Mouse (Mus musculus) spleen, embryonic (tissue): ENCODE measurements at regions not wholly inside any gene's neighbourhood (a gene's known extent, or its start where the extent isn't known, plus 50 kb on each side); places are given as distances from the start of the nearest gene placed in this dataset.
"Not testable (repeated sequence)": the region's sequence is repeated elsewhere in the genome, so short reads cannot be mapped to it uniquely, and the experiment has no call there.

Source experiments
- CTCF ChIA-PET: fragments of 350-600 bp; sonication (Branson Sonifier 250); formaldehyde crosslinking; loops from one replicate; lab custom pipeline; 2022; lab: Charles Lee

DNA sequence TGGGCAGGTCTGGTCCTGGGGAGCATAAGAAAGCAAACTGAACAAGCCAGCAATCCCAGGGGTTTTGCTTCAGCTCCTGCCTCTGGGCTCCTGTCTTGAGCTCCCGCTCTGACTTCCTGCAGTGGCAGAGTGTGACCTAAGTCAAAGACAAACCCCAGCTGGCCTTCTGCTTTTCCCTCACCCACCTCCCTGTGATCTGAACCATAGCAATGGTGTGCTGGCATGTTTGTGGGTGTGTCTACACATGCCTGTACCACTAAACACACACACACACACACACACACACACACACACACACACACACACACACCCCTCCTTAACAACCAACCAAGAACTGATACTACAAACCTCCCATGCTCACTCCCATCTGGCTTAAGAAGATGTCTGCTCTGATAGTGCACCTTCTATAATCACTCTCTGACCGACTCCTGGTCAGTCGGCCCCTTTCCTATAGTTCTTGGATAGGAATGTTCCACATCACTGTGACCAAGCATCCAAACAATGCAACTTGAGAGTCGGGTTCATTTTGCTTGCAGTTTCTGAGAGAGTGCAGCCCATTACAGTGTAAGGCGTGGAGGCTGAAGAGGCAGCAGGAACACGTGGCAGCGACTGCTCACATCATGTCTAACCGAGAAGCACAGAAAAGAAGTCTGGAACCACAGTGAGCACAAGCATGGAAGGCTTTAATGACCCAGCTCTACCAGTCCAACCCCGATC is 134.4 kb downstream of the Tcp10c start:
- CTCF ChIA-PET, result no interaction called here

DNA sequence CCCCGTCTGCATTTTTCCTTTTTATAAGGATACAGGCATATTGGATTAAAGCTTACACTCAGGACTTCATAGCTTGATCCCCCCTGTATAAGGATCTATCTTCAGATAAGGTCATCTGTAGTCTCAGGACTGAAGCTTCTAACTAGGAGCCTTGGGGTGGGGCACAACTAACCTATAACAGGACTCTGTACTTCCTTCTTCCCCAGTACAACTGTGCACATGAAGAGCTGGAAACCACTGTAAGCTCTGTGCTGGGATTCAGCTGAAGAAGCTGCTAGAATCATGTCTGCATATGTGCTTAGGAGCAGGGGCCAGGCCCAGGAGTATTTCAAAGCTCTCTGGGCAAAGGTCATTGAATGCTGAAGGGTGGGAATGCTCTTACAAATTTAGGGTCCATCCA is 137.9 kb downstream of the Tcp10c start:
- CTCF ChIA-PET, result not testable (repeated sequence)

DNA sequence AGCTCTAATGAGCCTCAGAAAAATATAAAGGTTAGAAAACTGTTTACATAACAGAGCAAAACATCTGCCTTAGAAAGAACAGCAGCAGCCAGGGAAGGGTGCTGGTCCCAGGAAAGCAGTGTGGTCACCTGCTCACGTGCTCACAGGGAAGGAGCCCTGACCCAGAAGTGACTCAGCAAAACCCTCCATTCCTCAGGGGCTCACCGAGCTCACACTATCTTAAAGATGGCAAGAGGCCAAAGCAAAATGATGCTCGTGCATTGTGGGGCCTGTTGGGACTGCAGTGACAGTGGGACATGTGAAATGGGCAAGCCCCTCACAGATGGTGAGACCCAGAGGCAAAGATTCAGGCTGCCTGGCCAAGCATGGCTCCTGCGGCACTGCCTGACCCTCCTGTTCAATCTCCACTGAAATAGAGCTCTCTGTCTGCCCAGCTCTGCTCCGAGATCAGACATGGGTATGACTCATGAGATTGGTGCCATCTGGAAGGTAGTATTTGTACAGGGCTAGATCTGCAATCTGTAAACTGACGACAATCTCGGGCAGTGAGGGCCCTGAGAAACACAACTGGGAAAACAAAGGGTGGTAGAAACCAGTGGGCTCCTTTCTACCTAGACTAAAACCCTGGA is 138.4 kb downstream of the Tcp10c start:
- CTCF ChIA-PET, result not testable (repeated sequence)

GRCm38 (mm10) chr17:13493866-13494265 is 139.5 kb downstream of the Tcp10c start:
- CTCF ChIA-PET, result not testable (repeated sequence)

DNA sequence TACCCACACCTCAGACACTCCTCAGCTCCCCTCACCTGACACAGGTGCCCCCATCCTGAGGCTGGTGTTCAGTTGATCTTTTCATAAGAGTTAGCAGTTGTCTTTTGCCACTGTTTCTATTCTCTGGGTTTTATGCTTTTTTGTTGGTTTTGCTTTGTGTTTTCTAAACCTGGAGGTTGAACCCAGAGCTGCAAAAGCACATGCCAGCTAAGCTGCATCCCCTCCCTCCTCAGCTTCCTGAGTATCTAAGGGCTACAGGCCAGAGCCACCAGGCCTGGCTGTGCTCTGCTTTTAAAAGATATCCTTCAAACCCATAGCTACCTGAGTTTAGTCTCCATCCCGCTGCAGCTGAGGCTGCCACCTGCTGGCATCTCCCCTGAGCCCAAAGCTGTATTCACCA is 140.1 kb downstream of the Tcp10c start:
- CTCF ChIA-PET, result not testable (repeated sequence)

DNA sequence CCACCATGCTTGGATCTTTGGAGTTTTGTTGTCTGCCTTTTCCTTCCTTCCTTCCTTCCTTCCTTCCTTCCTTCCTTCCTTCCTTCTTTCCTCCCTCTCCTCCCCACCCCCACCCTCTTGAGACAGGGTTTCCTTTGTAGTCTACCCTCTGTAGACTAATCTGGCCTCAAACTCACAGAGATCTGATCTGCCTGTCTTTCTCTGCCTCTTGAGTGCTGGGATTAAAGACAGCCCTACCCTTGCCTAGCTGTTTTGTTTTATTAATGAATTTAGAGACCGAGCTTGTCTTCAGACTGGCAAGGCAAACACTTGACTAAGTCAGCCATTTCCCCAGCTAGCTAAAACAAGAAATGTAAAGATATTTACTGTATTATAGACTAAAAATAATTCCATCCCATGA is 150.0 kb downstream of the Tcp10c start:
- CTCF ChIA-PET, result not testable (repeated sequence)

GRCm38 (mm10) chr17:13504827-13505268 is 150.5 kb downstream of the Tcp10c start:
- CTCF ChIA-PET, result not testable (repeated sequence)

- CTCF ChIA-PET, result not testable (repeated sequence)
Measured at GRCm38 (mm10) chr17:13507397-13508063, 153.2 kb downstream of the Tcp10c start.

GRCm38 (mm10) chr17:13519409-13520201 is 165.2 kb downstream of the Tcp10c start:
- CTCF ChIA-PET, result not testable (repeated sequence)

DNA sequence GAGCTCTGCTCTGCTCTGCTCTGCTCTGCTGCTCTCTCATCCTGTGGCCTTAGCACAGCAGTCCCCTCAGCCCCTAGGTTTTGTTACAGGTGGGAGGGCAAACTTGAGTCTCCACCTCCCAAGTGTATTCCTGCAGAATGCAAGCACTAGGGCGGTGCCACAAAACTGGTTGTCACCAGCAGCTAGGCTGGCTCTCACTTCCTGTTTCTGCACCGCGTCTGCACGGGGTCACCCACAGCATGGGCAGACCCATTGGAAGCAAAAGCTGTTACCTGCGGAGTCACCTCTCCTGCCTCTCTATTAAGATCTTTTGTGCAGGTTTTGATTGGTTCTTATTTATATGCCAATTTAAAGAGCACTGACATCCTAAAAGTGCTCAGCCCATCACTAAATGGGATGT is 178.2 kb downstream of the Tcp10c start:
- CTCF ChIA-PET, result not testable (repeated sequence)

- CTCF ChIA-PET, result no interaction called here
Measured at GRCm38 (mm10) chr17:13540446-13541241, 186.3 kb downstream of the Tcp10c start.

DNA sequence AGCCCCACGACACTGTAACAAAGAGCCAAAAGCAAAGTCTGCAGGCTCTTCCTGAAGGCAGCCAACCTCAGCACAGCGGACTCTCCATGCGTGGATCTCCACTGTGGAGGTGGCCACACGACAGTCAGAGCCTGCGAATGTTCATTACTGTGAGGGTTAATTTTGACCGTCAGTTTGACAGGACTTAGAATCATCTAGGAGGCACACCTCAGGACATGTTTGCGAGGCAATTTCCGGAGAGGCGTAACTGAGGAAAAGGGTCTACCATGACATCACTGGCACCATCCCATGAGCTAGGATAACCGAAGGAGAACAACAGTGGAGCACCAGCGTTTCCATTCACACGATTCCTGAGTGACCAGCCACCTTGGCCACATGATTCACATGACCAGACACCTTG is 186.9 kb downstream of the Tcp10c start:
- CTCF ChIA-PET, result no interaction called here

DNA sequence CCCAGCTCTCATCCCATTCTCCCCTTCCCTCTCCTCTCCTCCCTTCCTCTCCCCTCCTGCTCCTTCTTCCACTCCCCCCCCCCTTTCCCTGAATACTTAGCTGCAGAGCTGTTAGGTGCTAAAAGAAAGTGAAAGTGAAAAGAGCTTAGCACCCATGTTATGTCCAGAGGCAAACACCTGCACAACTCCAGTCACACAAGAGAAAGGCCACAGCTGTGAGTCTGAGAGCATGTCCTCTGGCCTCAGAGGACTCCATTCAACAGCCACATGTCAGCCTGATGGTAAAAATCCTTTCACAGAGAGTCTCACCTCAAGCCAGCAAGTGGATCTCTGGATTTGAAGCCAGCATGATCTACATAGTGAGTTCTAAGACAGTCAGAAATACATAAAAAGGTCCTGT is 187.9 kb downstream of the Tcp10c start:
- CTCF ChIA-PET, result no interaction called here

GRCm38 (mm10) chr17:13542856-13543255 is 188.5 kb downstream of the Tcp10c start:
- CTCF ChIA-PET, result no interaction called here

GRCm38 (mm10) chr17:13544036-13544795 is 189.8 kb downstream of the Tcp10c start:
- CTCF ChIA-PET, result no interaction called here

DNA sequence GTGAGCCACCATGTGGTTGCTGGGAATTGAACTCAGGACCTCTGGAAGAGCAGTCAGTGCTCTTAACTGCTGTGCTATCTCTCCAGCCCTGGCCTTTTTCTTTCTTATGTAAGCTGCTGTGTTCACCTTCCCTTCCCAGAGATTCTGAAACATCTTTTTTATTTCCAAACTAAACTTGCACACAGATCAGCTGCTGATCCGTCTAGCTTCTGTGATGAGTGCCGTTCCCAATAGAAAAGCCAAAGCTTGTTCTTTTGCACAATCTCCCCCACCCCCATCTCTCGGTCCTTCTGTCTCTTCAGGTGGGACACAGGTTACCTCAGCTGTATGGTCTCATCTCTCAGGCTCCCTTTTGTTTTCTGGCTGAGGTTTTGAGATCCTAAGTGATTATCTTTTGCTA is 191.9 kb downstream of the Tcp10c start:
- CTCF ChIA-PET, result no interaction called here

DNA sequence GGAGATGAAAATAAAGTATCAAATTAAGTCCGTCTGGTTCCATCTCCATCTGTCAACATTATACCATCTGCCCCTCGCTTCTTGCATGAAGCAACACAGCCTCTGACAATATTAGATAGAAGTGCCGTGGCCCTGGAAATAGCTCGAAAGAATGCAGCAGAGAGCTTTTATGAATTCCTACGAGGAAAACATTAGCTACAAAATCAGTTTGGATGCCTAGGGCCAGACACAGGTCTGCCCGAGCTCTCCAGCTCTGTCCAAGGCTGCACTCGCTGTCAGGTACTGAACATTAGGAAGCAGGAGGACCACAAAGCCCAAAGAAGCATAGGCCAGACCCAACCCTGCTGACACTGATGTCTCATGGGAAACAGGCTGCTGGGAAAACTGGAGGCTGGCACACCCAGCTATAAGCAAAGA is 192.3 kb downstream of the Tcp10c start:
- CTCF ChIA-PET, result no interaction called here

DNA sequence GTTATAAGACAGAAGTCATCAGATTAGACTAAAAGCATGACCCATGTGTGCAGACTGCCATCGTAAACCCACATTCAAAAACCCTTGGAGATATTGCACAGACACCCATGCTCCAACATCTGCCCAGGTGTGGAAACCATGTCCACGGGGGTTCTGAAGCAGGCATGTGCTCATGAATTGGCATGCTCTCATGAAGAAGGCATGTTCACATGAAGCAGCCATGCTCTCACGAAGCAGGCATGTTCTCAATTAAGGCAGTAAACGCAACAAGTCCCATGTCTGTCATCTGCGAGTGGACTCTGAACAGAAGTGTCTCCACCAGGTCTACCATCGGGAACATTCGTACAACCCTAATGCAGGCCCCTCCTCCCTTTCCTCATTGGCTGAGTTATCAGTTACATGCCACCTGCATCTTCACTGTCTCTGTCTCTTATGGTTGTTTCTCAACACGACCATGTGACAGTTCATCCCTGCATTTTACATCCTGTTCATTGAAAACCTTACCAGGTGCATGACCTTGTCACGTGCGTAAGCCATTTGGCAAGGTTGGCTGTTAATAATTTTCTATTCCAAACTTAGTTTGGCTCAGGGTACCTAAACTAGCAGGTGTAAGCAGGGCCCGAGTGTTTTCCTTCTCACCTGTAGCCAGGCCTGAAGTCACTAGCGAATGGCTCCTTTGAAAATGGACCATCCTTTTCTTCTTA is 193.4 kb downstream of the Tcp10c start:
- CTCF ChIA-PET, result no interaction called here

- CTCF ChIA-PET, result no interaction called here
Measured at GRCm38 (mm10) chr17:13549975-13550895, 195.9 kb downstream of the Tcp10c start.
